Mouse (Mus musculus): ENCODE data around the gene Isoc2a. TPM values are rescaled to one million over a fixed set of nuclear protein-coding genes. Genes with fewer than 3 reads are reported as not detected.

The Isoc2a gene
- polyA plus RNA-seq (2014; fragmentation: Illumina TruSeq; extraction: RNeasy Lipid Tissue Mini Kit (QIAGEN cat#74804); ENCODE audit: low read depth, low replicate concordance): 0.44 TPM

GRCm38 (mm10) chr7:4876753-4877221 lies at the start of gene Isoc2a:
Gene Isoc2a (plus strand): TSS chr7:4877153.

GRCm38 (mm10) chr7:4844245-4844916 lies 32.6 kb upstream of the Isoc2a start, which contains the start of gene Shisa7:
Gene Shisa7 (minus strand): TSS chr7:4844696.

GRCm38 (mm10) chr7:4870133-4870532 lies 6.8 kb upstream of the Isoc2a start, which contains the start of gene Isoc2b:
Gene Isoc2b (minus strand): TSS chr7:4870258.

GRCm38 (mm10) chr7:4906466-4906950 lies 29.6 kb downstream of the Isoc2a start, which contains the start of gene Gm36210:
Gene Gm36210 (minus strand): TSS chr7:4906516.

GRCm38 (mm10) chr7:4915007-4915665 lies 38.2 kb downstream of the Isoc2a start, which contains the start of gene Zfp628:
Gene Zfp628 (plus strand): TSS chr7:4915217.

GRCm38 (mm10) chr7:4921824-4922482 lies 45.0 kb downstream of the Isoc2a start, which contains the start of gene Nat14:
Gene Nat14 (plus strand): TSS chr7:4922028.

GRCm38 (mm10) chr7:4925441-4926381 lies 48.8 kb downstream of the Isoc2a start, which contains the start of gene Ssc5d:
Gene Ssc5d (plus strand): TSS chr7:4925785.

Other genes starting within 250 kb of the Isoc2a start
- 0.88 TPM for gene Tmem86b, start 245.7 kb upstream of the Isoc2a start, polyA plus RNA-seq (2014; fragmentation: Illumina TruSeq; extraction: RNeasy Lipid Tissue Mini Kit (QIAGEN cat#74804); ENCODE audit: low read depth, low replicate concordance)
- gene Ppp6r1, start 218.1 kb upstream of the Isoc2a start, polyA plus RNA-seq (2014; fragmentation: Illumina TruSeq; extraction: RNeasy Lipid Tissue Mini Kit (QIAGEN cat#74804); ENCODE audit: low read depth, low replicate concordance): 12.3 TPM
- gene Hspbp1, start 192.1 kb upstream of the Isoc2a start, polyA plus RNA-seq (2014; fragmentation: Illumina TruSeq; extraction: RNeasy Lipid Tissue Mini Kit (QIAGEN cat#74804); ENCODE audit: low read depth, low replicate concordance): not detected
- gene Brsk1, start 186.5 kb upstream of the Isoc2a start, polyA plus RNA-seq (2014; fragmentation: Illumina TruSeq; extraction: RNeasy Lipid Tissue Mini Kit (QIAGEN cat#74804); ENCODE audit: low read depth, low replicate concordance): 0.35 TPM
- gene Tmem150b, start 151.9 kb upstream of the Isoc2a start, polyA plus RNA-seq (2014; fragmentation: Illumina TruSeq; extraction: RNeasy Lipid Tissue Mini Kit (QIAGEN cat#74804); ENCODE audit: low read depth, low replicate concordance): 4.8 TPM
- gene Kmt5c, start 137.0 kb upstream of the Isoc2a start, polyA plus RNA-seq (2014; fragmentation: Illumina TruSeq; extraction: RNeasy Lipid Tissue Mini Kit (QIAGEN cat#74804); ENCODE audit: low read depth, low replicate concordance): 3.9 TPM
- gene Cox6b2, start 124.1 kb upstream of the Isoc2a start, polyA plus RNA-seq (2014; fragmentation: Illumina TruSeq; extraction: RNeasy Lipid Tissue Mini Kit (QIAGEN cat#74804); ENCODE audit: low read depth, low replicate concordance): not detected
- not detected for gene Fam71e2, start 105.9 kb upstream of the Isoc2a start, polyA plus RNA-seq (2014; fragmentation: Illumina TruSeq; extraction: RNeasy Lipid Tissue Mini Kit (QIAGEN cat#74804); ENCODE audit: low read depth, low replicate concordance)
- 0.38 TPM for gene Il11, start 94.3 kb upstream of the Isoc2a start, polyA plus RNA-seq (2014; fragmentation: Illumina TruSeq; extraction: RNeasy Lipid Tissue Mini Kit (QIAGEN cat#74804); ENCODE audit: low read depth, low replicate concordance)
- gene Tmem190, start 94.2 kb upstream of the Isoc2a start, polyA plus RNA-seq (2014; fragmentation: Illumina TruSeq; extraction: RNeasy Lipid Tissue Mini Kit (QIAGEN cat#74804); ENCODE audit: low read depth, low replicate concordance): not detected
- 1.2 TPM for gene Tmem238, start 87.5 kb upstream of the Isoc2a start, polyA plus RNA-seq (2014; fragmentation: Illumina TruSeq; extraction: RNeasy Lipid Tissue Mini Kit (QIAGEN cat#74804); ENCODE audit: low read depth, low replicate concordance)
- 18.9 TPM for gene Rpl28, start 84.3 kb upstream of the Isoc2a start, polyA plus RNA-seq (2014; fragmentation: Illumina TruSeq; extraction: RNeasy Lipid Tissue Mini Kit (QIAGEN cat#74804); ENCODE audit: low read depth, low replicate concordance)
- 2.9 TPM for gene Ube2s, start 64.6 kb upstream of the Isoc2a start, polyA plus RNA-seq (2014; fragmentation: Illumina TruSeq; extraction: RNeasy Lipid Tissue Mini Kit (QIAGEN cat#74804); ENCODE audit: low read depth, low replicate concordance)
- gene Shisa7, start 32.5 kb upstream of the Isoc2a start, polyA plus RNA-seq (2014; fragmentation: Illumina TruSeq; extraction: RNeasy Lipid Tissue Mini Kit (QIAGEN cat#74804); ENCODE audit: low read depth, low replicate concordance): 0.66 TPM
- 1.4 TPM for gene Isoc2b, start 6.9 kb upstream of the Isoc2a start, polyA plus RNA-seq (2014; fragmentation: Illumina TruSeq; extraction: RNeasy Lipid Tissue Mini Kit (QIAGEN cat#74804); ENCODE audit: low read depth, low replicate concordance)
- not detected for gene Gm36210, start 29.4 kb downstream of the Isoc2a start, polyA plus RNA-seq (2014; fragmentation: Illumina TruSeq; extraction: RNeasy Lipid Tissue Mini Kit (QIAGEN cat#74804); ENCODE audit: low read depth, low replicate concordance)
- not detected for gene Zfp628, start 38.1 kb downstream of the Isoc2a start, polyA plus RNA-seq (2014; fragmentation: Illumina TruSeq; extraction: RNeasy Lipid Tissue Mini Kit (QIAGEN cat#74804); ENCODE audit: low read depth, low replicate concordance)
- gene Nat14, start 44.9 kb downstream of the Isoc2a start, polyA plus RNA-seq (2014; fragmentation: Illumina TruSeq; extraction: RNeasy Lipid Tissue Mini Kit (QIAGEN cat#74804); ENCODE audit: low read depth, low replicate concordance): 1.5 TPM
- gene Ssc5d, start 48.6 kb downstream of the Isoc2a start, polyA plus RNA-seq (2014; fragmentation: Illumina TruSeq; extraction: RNeasy Lipid Tissue Mini Kit (QIAGEN cat#74804); ENCODE audit: low read depth, low replicate concordance): 0.38 TPM
- gene Sbk2, start 87.3 kb downstream of the Isoc2a start, polyA plus RNA-seq (2014; fragmentation: Illumina TruSeq; extraction: RNeasy Lipid Tissue Mini Kit (QIAGEN cat#74804); ENCODE audit: low read depth, low replicate concordance): not detected
- gene Sbk3, start 94.0 kb downstream of the Isoc2a start, polyA plus RNA-seq (2014; fragmentation: Illumina TruSeq; extraction: RNeasy Lipid Tissue Mini Kit (QIAGEN cat#74804); ENCODE audit: low read depth, low replicate concordance): not detected
- gene Zfp579, start 119.0 kb downstream of the Isoc2a start, polyA plus RNA-seq (2014; fragmentation: Illumina TruSeq; extraction: RNeasy Lipid Tissue Mini Kit (QIAGEN cat#74804); ENCODE audit: low read depth, low replicate concordance): 36.0 TPM
- not detected for gene Zfp524, start 137.3 kb downstream of the Isoc2a start, polyA plus RNA-seq (2014; fragmentation: Illumina TruSeq; extraction: RNeasy Lipid Tissue Mini Kit (QIAGEN cat#74804); ENCODE audit: low read depth, low replicate concordance)
- gene Fiz1, start 137.5 kb downstream of the Isoc2a start, polyA plus RNA-seq (2014; fragmentation: Illumina TruSeq; extraction: RNeasy Lipid Tissue Mini Kit (QIAGEN cat#74804); ENCODE audit: low read depth, low replicate concordance): 12.5 TPM
- gene Gm44973, start 138.3 kb downstream of the Isoc2a start, polyA plus RNA-seq (2014; fragmentation: Illumina TruSeq; extraction: RNeasy Lipid Tissue Mini Kit (QIAGEN cat#74804); ENCODE audit: low read depth, low replicate concordance): not detected
- 9.8 TPM for gene Zfp865, start 143.2 kb downstream of the Isoc2a start, polyA plus RNA-seq (2014; fragmentation: Illumina TruSeq; extraction: RNeasy Lipid Tissue Mini Kit (QIAGEN cat#74804); ENCODE audit: low read depth, low replicate concordance)
- gene Ccdc106, start 143.4 kb downstream of the Isoc2a start, polyA plus RNA-seq (2014; fragmentation: Illumina TruSeq; extraction: RNeasy Lipid Tissue Mini Kit (QIAGEN cat#74804); ENCODE audit: low read depth, low replicate concordance): not detected
- 2.8 TPM for gene 4632433K11Rik, start 157.0 kb downstream of the Isoc2a start, polyA plus RNA-seq (2014; fragmentation: Illumina TruSeq; extraction: RNeasy Lipid Tissue Mini Kit (QIAGEN cat#74804); ENCODE audit: low read depth, low replicate concordance)
- gene Zfp784, start 161.3 kb downstream of the Isoc2a start, polyA plus RNA-seq (2014; fragmentation: Illumina TruSeq; extraction: RNeasy Lipid Tissue Mini Kit (QIAGEN cat#74804); ENCODE audit: low read depth, low replicate concordance): 7.6 TPM
- 0.41 TPM for gene Zfp580, start 174.4 kb downstream of the Isoc2a start, polyA plus RNA-seq (2014; fragmentation: Illumina TruSeq; extraction: RNeasy Lipid Tissue Mini Kit (QIAGEN cat#74804); ENCODE audit: low read depth, low replicate concordance)
- gene U2af2, start 185.0 kb downstream of the Isoc2a start, polyA plus RNA-seq (2014; fragmentation: Illumina TruSeq; extraction: RNeasy Lipid Tissue Mini Kit (QIAGEN cat#74804); ENCODE audit: low read depth, low replicate concordance): 19.6 TPM
- gene Epn1, start 203.1 kb downstream of the Isoc2a start, polyA plus RNA-seq (2014; fragmentation: Illumina TruSeq; extraction: RNeasy Lipid Tissue Mini Kit (QIAGEN cat#74804); ENCODE audit: low read depth, low replicate concordance): 3.2 TPM
- gene Rfpl4, start 239.8 kb downstream of the Isoc2a start, polyA plus RNA-seq (2014; fragmentation: Illumina TruSeq; extraction: RNeasy Lipid Tissue Mini Kit (QIAGEN cat#74804); ENCODE audit: low read depth, low replicate concordance): not detected
- gene Rasl2-9, start 248.8 kb downstream of the Isoc2a start, polyA plus RNA-seq (2014; fragmentation: Illumina TruSeq; extraction: RNeasy Lipid Tissue Mini Kit (QIAGEN cat#74804); ENCODE audit: low read depth, low replicate concordance): 1.2 TPM